13 mouse cellular contexts compared by ENCODE assay signal in genomic region chr2:70845871-70846270, GRCm38 (mm10).
"Had no signal": no experiment of that assay in that cellular context is flagged by ENCODE, and none has a peak within 500 bp of the region (broad histone marks: within the 10 kb centered on the region; RNA-seq: fewer than 3 reads in every experiment).

No protein-coding gene starts in this region.

- H3K36me3 ChIP-seq: liver, embryonic 15.5 days; midbrain, embryonic 13.5 days; midbrain, embryonic 15.5 days; neural tube, embryonic 12.5 days; stomach, embryonic 15.5 days had no signal

- H3K27ac ChIP-seq: liver, embryonic 15.5 days; macrophage; midbrain, embryonic 13.5 days; midbrain, embryonic 15.5 days; neural tube, embryonic 12.5 days; stomach, embryonic 15.5 days; stomach, postnatal 0 days had no signal

- H3K9me3 ChIP-seq: liver, embryonic 15.5 days; midbrain, embryonic 13.5 days; midbrain, embryonic 15.5 days; neural tube, embryonic 12.5 days; stomach, embryonic 15.5 days had no signal

- H3K9ac ChIP-seq: liver, embryonic 15.5 days; lung, embryonic 14.5 days; midbrain, embryonic 13.5 days; midbrain, embryonic 15.5 days; neural tube, embryonic 12.5 days; stomach, embryonic 15.5 days had no signal

- H3K4me1 ChIP-seq: midbrain, embryonic 13.5 days; midbrain, embryonic 15.5 days; neural tube, embryonic 12.5 days; stomach, embryonic 15.5 days had no signal

- H3K27me3 ChIP-seq: liver, embryonic 15.5 days; midbrain, embryonic 13.5 days; midbrain, embryonic 15.5 days; neural tube, embryonic 12.5 days; stomach, embryonic 15.5 days had no signal

- ATAC-seq: midbrain, embryonic 13.5 days; midbrain, embryonic 15.5 days had no signal

- DNase-seq: lung, postnatal 14 days; right cerebral cortex, postnatal 14 days; thymus, adult 2 months; thymus, postnatal 25 days had no signal

- H3K4me3 ChIP-seq: liver, embryonic 15.5 days; midbrain, embryonic 13.5 days; midbrain, embryonic 15.5 days; neural tube, embryonic 12.5 days; stomach, embryonic 15.5 days had no signal

- H3K4me2 ChIP-seq: liver, embryonic 15.5 days; lung, embryonic 14.5 days; midbrain, embryonic 11.5 days; midbrain, embryonic 13.5 days; midbrain, embryonic 15.5 days; neural tube, embryonic 12.5 days; stomach, embryonic 15.5 days had no signal
